25 mouse cellular contexts compared by ENCODE assay signal in the genomic region with DNA sequence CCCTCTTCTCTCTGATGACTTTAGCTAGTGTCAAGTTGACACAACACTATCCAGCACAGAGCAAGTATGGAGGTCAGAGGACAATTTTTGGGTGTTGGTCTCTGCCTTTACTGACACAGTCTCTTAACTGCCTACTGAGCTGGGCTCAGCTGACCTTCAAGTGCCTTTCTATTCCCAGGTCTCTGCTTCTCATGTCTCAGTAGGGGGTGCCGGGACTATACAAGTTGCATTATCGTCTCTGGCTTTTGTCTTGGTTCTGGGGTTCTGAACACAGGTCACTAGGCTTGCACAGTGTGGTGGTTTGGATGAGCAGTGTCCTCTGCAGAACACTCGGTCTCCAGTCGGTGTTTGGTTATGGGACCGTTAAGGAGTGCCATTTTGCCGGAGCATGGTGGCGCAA. TPM values are rescaled to one million over a fixed set of nuclear protein-coding genes. Genes with fewer than 3 reads are reported as not detected.
"Had no signal": no experiment of that assay in that cellular context is flagged by ENCODE, and none has a peak within 500 bp of the region (broad histone marks: within the 10 kb centered on the region; RNA-seq: fewer than 3 reads in every experiment).

No protein-coding gene starts in this region.

- H3K27me3 ChIP-seq: embryonic facial prominence, embryonic 12.5 days; embryonic facial prominence, embryonic 13.5 days; embryonic facial prominence, embryonic 15.5 days; forebrain, embryonic 12.5 days; forebrain, embryonic 13.5 days; forebrain, embryonic 15.5 days had no signal

- H3K27ac ChIP-seq: embryonic facial prominence, embryonic 10.5 days; embryonic facial prominence, embryonic 12.5 days; embryonic facial prominence, embryonic 13.5 days; embryonic facial prominence, embryonic 15.5 days; forebrain, embryonic 10.5 days; forebrain, embryonic 12.5 days; forebrain, embryonic 13.5 days; forebrain, embryonic 15.5 days; gastrocnemius, adult 2 months; heart, adult 2 months; heart, embryonic 10.5 days had no signal

- DNase-seq: cerebellum, adult 9-10 months; cerebellum, adult 9-11 months; cerebellum, postnatal 10 days; cerebellum, postnatal 14 days; cerebellum, postnatal 25 days; cerebellum, postnatal 36 days; embryo, embryonic 11 days; forebrain, postnatal 0 days; gastrocnemius, adult 2 months; gastrocnemius, postnatal 10 days; gastrocnemius, postnatal 14 days; gastrocnemius, postnatal 25 days; gastrocnemius, postnatal 36 days; heart, adult 18-20 months; heart, adult 2 months had no signal

- H3K9me3 ChIP-seq: embryonic facial prominence, embryonic 12.5 days; embryonic facial prominence, embryonic 15.5 days; forebrain, embryonic 10.5 days; forebrain, embryonic 12.5 days; forebrain, embryonic 13.5 days; forebrain, embryonic 15.5 days; heart, embryonic 10.5 days had no signal

- H3K36me3 ChIP-seq: embryonic facial prominence, embryonic 10.5 days; embryonic facial prominence, embryonic 12.5 days; embryonic facial prominence, embryonic 13.5 days; embryonic facial prominence, embryonic 15.5 days; forebrain, embryonic 10.5 days; forebrain, embryonic 12.5 days; forebrain, embryonic 15.5 days; heart, embryonic 10.5 days had no signal

- H3K4me1 ChIP-seq: embryonic facial prominence, embryonic 10.5 days; embryonic facial prominence, embryonic 12.5 days; embryonic facial prominence, embryonic 13.5 days; embryonic facial prominence, embryonic 15.5 days; forebrain, embryonic 10.5 days; forebrain, embryonic 12.5 days; forebrain, embryonic 13.5 days; forebrain, embryonic 15.5 days; heart, embryonic 10.5 days had no signal

- H3K4me3 ChIP-seq: embryonic facial prominence, embryonic 10.5 days; embryonic facial prominence, embryonic 12.5 days; embryonic facial prominence, embryonic 13.5 days; embryonic facial prominence, embryonic 15.5 days; erythroblast, embryonic 14.5 days; forebrain, embryonic 10.5 days; forebrain, embryonic 12.5 days; forebrain, embryonic 13.5 days; forebrain, embryonic 15.5 days; gastrocnemius, adult 2 months; heart, adult 2 months; heart, embryonic 10.5 days had no signal

RNA-seq across cellular contexts. Expression of a gene that starts 42.4 kb away (rescaled TPM):
- polyA plus RNA-seq: erythroblast, embryonic 14.5 days had no signal
